Mouse (Mus musculus) erythroid progenitor cell, adult 5-6 weeks (primary cell): Measurements from ENCODE around the gene Pdlim1. TPM values are rescaled to one million over a fixed set of nuclear protein-coding genes. Genes with fewer than 3 reads are reported as not detected.

Source experiments
- ATAC-seq: replicated peaks from 2 replicates; pipeline ENCODE4 v1.8.0; 2016; ENCODE audit warnings: moderate number of reproducible peaks, mild to moderate bottlenecking, moderate TSS enrichment, inconsistent platforms; ENCODE audit not compliant: poor library complexity, low FRiP score, severe bottlenecking
- total RNA-seq, 2 experiments: library from RNA; stranded (forward) in 1 of 2; stranded (reverse) in 1 of 2; fragments of 150-400 nt in 1 of 2; fragments of 186-747, 209-891 nt in 1 of 2; gene quantifications; 2 replicates each; pipeline versions ENCODE4 v1.2.3 to v1.2.4; 2015 to 2017; ENCODE audit warnings: low replicate concordance in 2 of 2

The Pdlim1 gene
- total RNA-seq, 2 experiments from 2014 or later: 17.2 to 40.2 TPM

DNA sequence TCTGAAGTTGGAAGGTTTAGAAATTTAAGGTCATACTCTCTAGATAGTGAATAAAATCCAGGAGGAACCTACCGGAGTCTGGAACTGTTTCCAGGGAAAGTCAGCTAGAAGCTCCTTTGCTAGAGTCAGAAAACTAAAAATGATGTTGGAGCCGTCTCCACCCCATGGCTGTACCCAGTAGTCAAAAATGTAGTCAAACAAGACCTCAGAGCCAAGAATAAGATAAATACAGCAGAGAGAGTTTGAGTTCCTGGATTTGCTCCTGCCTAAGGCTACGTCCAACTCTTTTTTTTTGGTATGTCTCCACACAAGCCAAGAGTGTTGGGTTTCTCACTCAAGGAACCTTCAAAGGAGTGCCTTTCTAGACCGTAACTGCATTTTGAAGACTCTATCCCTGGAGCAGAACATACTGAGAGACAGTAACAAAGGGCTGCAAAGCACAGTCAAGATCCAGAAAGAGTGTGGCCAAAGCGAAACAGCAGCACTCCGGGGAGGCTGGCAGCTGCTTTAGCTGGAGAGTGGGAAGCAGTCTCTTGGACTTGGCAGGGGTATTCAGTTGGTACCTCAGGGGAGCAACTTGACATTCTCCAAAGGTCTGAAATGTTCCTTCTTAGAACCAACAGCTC lies 18.6 kb upstream of the Pdlim1 start:
- ATAC-seq: no peak

DNA sequence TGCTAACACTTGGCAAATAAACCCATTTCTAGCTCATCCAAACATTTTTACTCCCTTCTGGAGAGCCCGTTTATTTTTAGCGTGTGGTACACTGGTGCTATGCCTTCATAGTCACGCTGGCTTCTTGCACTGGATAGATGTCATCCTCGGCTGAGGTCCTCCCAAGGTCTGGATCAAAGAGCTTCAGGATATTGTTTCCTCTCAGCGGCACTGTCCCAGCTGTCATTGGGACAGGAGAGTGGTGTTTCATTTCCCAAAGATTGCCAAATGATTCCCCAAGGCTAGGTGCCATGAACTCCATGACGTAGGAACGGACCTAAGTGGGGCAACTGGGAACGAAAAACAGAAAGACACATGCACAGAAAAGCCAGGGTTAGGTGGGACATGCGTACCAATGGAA lies 16.8 kb upstream of the Pdlim1 start:
- no peak for ATAC-seq

DNA sequence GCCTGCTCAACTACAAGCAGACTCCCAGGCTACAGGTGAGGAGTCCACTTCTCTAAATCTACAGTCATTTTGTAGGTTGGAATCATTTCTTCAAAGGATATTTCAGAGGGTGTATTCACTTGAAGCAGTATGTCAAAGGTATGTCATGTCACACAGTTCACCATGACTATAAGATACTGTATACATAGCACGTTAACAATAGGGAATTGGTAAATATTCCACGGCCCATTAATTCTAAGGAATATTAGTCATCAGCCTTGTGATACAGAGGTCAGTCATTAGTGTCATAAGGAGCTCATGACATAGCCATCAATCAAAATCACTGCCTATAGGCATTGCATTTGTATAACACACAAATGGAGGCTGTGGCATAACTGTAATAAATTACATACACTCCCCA lies 13.1 kb upstream of the Pdlim1 start:
- no peak for ATAC-seq

DNA sequence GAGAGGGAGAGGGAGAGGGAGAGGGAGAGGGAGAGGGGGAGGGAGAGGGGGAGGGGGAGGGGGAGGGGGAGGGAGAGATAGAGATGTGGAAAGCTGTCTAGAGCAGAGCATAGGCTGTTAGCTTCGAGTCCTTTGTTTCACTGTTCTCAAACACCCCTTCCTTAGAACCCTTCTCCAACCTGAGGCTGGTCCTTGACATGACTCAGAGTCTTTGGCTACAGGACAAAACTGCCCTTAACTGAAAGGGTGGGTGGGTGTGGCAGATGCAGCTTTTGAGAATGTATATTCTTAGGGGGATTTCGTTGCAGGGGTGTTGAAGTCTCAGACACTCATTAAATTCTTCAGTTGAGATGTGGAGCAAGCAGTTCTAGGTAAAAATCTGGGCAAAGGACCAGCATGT lies 11.8 kb upstream of the Pdlim1 start:
- no peak for ATAC-seq

DNA sequence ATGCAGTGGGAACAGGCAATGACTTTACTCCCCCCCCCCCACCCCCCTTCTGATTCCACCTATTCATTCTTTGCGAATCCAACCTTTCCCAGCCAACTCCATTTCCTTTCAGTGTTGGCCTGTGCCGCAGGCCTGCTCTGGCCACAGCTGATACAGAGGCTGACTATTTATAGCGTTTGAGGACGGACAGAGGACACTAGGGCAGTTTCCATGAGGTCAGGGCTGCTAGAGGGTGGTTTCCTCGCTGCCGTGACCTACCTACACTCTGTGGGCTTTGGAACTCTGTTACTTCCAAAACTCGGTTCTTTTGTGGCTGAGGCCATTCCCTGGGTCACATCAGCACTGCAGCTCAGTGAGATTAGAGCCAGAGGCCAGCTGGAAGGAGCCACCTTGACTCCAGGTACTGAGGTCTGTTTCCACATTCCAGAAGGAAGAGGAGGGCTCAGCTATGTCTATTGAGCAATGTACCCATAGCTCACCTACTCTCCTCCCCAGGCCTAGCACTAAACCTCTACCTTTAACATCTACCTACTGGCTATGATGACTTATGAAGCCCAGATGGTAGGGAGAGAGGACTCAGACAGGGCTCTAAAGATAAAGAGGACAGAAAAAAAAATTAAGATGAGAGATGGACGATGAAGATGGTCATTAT lies 6.9 kb upstream of the Pdlim1 start:
- ATAC-seq: no peak

DNA sequence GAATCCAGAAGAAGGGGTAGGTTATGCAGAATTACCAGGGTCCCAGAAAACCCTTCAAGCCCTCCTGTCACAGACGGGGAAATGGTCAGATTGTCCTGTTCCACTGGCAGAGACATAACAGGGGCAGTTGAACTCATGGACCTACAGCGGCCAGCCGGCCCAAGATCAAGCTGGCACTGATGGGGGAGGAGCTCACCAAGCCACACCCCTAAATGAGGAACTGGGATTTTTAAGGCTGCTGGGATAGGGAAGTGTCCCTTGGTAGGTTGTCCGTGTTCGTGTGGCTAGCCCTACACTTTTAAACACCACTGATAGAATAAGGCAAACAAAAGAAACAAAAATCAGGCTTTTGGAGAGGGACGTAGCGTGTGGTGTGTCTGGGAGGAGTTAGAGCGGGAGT lies 5.9 kb upstream of the Pdlim1 start:
- ATAC-seq: no peak

DNA sequence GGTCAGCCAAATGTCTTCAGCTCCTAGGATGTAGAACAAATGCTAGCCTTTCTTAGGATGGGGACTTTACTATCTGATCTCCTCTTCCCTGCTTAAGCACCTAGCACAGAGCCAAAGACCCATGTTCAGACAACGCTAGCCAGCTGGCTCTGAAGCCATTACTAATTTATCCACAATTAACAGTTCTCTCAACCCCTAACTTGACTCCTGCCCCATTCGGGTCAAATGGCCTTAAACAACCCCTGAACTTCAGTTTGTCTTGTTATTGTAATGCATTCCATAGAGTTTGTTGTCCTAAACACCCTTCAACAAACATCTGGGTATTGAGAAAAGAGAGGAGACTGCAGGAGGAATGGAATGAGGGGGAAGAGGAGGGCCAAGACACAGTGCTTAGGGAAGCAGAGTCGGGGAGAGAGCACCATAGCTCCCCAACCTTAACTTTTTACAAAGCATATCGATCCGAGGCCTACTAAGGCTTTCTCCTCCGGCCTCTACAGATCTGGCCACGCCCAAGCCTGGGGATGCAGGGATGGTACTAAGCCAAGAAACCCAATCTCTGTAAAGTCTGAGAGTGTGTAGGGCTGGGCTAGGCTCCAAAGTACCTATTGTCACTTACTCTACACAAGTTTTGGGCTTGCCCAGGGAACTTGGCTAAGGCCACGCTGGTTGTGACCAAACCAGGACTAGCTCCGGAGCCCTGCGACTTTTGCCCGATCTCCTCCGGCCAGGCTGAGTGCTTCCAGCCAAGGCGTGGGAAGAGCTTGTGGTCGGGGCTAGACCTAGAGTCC lies 4.0 kb upstream of the Pdlim1 start:
- no peak for ATAC-seq

DNA sequence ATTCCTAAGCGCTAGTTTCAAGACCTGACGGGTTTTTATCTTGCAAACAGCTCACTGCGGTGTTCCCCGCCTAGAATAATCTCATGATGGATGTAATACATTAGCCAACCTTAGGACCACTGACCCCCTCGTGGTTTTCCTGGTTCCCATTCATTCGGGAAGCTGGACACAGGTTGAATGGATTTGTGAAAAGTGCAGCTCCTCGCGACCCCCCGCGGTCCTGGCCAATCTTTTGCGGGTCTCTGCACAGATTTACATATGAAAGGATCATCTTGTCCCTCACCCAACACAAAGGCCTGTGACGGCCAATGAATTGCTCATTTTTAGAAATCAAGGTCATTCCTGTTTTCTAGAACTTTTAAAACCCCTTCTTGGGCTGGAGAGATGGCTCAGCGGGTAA lies 1.0 kb upstream of the Pdlim1 start:
- no peak for ATAC-seq

DNA sequence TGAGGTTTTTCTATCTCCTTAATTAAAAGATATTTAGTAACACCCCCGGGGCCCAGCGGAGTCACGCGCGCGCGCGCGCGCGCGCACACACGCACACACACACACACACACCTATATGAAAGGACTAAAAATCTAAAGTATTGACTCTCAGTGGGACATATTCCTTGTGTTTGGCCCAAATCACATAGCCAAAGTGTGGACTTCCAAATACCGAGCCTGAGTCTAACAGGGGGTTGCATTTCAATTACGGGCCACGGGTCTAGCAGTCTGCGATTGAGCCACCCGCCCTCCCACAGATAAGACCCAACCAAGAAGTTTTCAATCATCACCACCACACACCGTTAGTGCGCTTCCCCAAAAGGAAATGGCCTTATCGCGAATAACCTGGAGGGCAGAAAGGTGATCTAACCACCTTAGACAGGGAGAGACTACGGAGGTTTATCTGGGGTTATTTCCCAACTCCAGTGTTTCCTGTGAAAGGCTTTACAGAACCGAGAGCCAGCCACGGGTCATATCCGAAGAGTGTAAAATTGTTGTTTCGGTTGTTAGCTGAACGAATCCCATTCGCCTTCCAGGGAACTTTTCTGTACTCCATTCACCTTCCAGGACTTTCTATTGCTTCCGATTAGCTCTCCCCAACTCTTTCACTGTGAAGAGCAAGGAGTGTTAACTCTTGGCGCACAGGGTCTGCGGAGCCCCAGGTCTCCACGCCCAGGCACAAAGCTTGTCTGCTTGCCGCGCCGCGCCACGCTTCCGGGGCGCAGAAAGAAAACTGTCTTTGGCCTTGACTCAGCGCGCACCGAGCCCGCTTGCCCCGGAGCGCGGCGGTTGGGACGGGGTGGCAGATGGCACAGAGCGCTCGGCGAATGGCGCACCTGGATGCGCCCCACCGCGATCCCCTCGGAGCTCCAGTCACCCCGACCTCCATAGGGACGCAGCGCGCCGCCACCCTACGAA lies 1.0 kb downstream of the Pdlim1 start:
- peak; percentile 58 for ATAC-seq

DNA sequence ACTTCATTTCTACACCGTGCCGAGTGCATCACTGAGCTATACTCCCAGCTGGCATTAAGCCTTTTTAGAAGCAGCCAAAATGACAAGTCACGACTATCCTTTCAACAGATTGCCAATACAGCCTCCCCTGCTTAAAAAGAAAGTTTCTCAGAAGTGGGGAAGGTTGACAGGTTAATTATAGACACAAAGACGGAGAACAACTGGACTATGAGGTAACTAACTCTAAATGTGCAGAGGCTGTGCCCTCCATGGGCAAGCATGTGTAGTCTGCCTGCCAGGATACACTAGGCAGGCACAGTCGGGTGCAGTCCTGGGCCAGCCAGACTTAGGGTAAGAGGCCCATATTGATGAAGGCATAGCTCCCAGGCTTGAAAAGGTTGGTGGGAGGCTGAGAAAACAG lies 2.1 kb downstream of the Pdlim1 start:
- no peak for ATAC-seq

DNA sequence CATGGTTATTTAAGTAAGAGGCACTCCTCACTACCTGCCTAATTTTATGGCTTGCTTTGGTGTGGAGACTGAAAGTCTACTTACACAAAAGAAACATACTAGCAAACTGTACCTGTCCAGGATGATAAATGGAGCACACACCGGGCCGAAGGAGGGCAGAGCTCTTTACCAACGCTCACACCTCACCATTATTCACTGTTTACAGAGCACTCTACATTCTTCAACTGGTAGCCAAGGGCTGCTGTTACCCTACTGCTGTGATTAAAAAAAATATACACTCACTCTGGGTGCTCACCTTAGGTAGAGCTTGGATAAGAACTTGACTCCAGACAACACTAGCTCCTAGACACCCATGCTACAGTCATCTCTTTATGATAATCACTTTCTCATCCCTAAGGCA lies 3.1 kb downstream of the Pdlim1 start:
- ATAC-seq: no peak

DNA sequence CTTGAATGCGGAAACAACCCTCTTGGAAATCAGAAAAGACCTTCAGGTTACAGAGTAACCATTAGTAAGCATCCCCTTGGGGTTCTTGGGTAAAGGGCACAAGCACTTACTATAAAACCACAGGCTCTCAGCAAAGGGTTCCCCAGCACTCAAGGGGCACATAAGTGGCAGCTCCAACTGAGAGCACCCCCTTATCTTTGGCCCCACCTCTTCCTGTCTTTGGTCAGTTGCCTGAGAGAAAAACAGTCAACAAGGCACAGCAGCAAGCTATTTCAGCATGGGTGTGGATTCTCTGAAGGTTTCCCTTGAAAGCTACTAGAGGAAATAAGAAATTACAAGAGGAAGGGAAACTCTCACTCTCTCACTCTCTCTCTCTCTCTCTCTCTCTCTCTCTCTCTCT lies 4.3 kb downstream of the Pdlim1 start:
- ATAC-seq: no peak

DNA sequence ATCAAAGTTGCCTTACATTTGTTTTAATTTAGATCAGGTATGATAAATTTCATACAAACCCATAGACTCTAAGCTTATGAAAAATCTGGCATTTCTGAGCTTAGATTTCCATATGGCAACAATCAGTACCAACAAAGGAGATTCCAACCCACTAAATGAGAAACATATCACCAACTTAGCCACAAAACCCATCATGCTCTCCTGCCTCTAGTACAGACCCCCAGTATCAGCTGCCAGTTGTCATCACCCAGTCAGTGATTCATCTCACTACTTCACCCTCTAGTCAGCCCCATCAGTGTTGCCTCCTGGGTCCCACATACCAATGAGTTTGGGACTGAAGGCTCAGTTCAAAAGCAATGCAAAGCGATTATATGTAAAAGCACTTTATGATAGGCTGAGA lies 12.2 kb downstream of the Pdlim1 start:
- ATAC-seq: no peak

DNA sequence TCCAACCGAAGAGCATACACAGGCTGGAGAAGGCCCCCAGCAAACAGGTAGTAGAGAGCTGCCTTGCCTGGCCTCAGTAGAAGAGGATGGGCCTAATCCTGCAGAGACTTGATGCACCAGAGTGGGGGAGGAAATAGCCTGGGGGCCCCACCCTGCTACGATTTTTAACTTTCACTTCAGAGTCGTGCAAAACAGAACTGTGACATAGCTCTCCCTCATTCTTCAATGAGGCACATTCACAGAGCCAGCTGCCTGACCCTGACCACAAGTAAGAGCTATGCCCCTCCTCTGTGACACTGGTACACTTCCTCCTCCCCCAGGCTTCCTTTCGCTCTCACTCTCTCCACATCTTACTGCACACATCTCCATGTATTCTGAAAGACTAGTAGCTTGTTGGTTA lies 14.2 kb downstream of the Pdlim1 start:
- ATAC-seq: no peak

DNA sequence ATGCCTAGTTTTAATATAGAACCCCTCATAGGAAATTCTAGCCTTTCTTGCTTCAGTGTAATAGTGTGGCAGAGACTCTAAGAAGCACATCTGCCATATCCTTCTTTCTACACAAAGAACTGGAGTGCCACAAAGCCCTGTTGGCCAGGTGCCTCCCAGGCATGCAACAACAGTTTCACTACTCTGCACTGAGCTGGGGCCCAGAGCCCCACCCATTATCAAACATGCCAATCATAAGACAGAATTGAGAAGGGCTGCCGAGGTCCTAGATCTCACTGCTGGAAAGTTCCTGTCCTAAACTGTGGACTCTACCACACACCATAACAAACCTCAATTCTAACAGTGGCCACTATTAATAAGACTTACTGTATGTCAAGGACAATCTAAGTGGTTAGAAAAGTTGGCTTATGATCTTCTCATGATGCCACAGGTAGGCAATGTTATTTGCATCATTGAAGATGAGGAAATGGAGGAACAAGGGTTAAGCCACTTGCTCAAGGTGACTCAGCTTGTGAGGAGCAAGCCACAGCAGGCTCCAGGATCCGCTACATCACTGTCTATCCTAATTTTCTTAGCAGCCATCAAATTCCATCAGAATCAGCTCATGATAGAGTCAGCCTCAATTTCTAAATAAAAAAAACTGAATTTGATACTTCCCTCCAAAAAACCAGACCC lies 15.1 kb downstream of the Pdlim1 start:
- no peak for ATAC-seq

DNA sequence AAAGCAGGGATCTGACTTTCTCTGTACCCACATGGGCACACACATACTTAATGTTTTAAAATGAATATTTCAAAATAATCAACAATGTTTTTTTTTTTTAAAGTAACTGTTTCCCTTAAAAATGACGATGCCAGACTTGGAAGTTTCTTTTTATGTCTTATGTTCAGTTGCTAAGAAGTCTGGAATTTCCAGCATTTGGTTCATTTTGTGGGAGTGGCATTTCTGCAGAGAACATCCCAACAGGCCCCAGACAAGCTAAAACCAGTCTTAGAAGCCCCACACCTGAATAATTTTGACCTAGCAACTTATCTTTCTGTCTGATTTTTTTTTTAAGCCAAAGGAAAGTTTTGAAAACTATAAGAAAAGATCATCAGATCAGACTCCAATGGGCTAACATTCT lies 16.1 kb downstream of the Pdlim1 start:
- ATAC-seq: no peak

DNA sequence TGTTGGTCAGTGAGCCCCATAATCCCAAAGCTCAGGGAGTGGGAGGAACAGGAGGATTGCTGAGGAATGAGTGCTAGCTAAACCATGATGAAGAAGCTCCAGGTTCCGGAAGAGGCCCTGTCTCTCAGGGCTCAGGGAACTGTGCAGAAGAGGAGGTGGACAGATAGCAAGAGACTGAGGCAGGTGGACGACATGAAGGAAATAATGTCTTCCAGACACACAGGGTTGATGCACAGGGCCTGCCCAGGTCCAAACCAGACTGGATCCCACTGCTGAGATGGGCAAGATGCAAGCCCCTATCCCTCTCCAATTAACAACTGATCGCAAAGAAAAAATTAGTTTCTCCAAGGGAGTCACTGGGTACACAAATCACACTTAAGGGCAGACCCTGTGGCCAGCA lies 16.9 kb downstream of the Pdlim1 start:
- no peak for ATAC-seq

DNA sequence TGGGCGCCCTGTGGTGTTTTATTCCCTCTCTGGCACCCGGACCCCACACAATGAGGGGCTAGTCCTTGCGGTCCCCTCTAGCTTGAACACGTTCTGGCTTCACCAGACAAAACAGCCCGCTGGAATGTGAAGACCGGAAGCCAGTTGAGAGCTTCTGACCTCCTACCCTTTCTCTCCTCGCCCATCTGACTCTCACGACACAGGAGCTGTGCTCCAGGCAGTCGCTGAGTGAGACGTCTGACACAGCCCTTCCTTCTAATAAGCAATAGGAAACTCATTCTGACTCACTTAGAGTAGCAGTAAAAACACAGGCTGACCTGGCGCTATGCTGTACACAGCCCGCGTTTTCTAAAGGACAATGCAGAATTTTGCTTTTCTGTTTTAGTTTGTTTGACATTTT lies 17.9 kb downstream of the Pdlim1 start:
- no peak for ATAC-seq

DNA sequence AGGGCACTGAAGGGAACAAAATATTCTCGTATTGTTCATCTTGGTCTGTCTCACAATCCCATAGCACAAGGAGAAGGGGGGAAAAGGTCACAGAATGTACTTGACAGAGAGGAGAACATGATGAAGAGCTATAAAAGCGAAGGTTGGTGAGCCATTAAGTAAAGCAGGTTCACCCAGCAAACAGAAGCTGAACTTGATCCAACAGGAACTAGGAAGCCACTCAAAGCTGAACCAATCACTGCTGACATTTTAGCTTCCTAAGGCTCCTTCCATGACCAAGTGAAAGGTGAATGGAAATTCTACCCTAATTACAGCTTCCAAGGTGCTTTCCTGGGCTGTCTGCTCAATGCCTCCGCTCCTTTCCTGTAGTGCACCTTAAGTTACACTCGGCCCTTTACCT lies 20.5 kb downstream of the Pdlim1 start:
- ATAC-seq: no peak

DNA sequence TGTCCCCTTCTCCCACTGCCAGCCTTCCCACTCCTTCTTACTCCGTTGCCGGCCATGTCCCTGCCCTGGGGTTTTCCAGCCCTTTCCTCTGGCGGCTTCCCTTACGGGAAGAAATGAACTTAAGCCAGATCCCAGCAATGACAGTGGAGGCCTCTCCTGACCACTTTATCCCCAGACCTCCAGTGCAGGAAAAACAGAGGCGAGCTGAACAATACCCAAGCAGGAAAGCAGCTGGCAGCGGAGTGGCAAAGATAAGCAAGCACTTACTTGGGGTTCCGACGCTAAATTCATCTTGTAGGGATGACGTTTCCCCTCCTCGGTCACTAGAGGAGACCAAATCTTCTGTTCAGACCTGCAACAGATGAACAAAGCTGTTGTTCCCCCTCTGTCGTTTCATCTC lies 22.3 kb downstream of the Pdlim1 start:
- ATAC-seq: no peak
